Mouse (Mus musculus): ENCODE results near the gene Tmem145. TPM values are rescaled to one million over a fixed set of nuclear protein-coding genes. Genes with fewer than 3 reads are reported as not detected.
"Not testable (repeated sequence)": the region's sequence is repeated elsewhere in the genome, so short reads cannot be mapped to it uniquely, and the experiment has no call there.

The Tmem145 gene
- polyA plus RNA-seq (2015; fragmentation: Nextera tagmentation; extraction: Ambion mirVana), result 0.11 and 0.34 TPM in 2 replicates

DNA sequence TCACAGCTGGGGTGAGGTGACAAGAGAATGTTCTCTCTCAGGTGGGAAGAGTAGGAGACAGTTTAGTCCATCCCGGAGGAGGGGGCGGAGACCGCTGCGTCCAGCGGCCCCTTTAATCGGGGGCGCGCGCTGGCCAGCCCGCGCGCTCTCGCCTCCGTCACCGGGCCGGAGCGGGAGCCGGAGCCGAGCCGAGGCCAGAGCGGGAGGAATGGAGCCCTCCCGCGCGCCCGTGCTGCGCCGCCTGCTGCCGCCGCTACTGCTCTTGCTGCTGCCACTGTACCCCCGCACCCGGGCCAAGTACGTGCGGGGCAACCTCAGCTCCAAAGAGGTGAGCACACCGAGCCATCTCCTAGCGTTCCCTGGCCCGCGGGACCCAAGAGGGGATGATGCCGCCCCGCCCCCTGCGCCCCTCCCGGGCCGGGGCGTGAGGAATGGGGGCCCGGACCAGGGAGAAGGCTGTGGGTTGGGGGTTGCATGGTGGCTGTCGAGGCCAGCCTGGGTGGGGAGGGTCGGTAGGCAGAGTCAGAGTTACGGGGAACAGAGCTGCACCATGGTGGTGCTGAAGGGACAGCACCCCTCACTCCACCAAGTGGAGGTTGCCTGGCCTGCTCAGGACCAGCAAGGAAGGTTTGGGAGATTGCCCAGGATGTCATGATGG, at the start of gene Tmem145:
Gene Tmem145, plus strand, starts transcription at position 151 of the 658 bp plus-strand sequence.
- no peak within 1 kb of the TSS for H3K27ac ChIP-seq (replicated peaks)
- peaks cover 10% of the 10 kb centered on the region for H3K4me1 ChIP-seq
- no peaks in the 10 kb centered on the region for H3K9me3 ChIP-seq
- H3K9ac ChIP-seq, result peak within 1 kb of the TSS; percentile 58
- peak within 1 kb of the TSS; percentile 97 for H3K4me2 ChIP-seq
- ATAC-seq (ENCODE audit: extremely low read depth, insufficient number of reproducible peaks, low FRiP score, low TSS enrichment), result no peak
- H3K4me3 ChIP-seq, result peak within 1 kb of the TSS; percentile 62
- H3K27me3 ChIP-seq (replicated peaks), result peaks cover 76% of the 10 kb centered on the region
- WGBS, result under 1% methylated on average over 47 of the region's 47 CpGs
- H3K36me3 ChIP-seq, result no peaks in the 10 kb centered on the region

- no peak overlapping the region for H3K4me3 ChIP-seq
Observed at GRCm38 (mm10) chr7:25261896-25262295, 44.0 kb upstream of the Tmem145 start.

GRCm38 (mm10) chr7:25263968-25264870, 41.7 kb upstream of the Tmem145 start:
- Histone ChIP-seq H3K4me2 (no peak overlapping the region), H3K27ac (replicated peaks) (no peak overlapping the region), H3K9me3 (no peaks in the 10 kb centered on the region), H3K4me1 (peaks cover 21% of the 10 kb centered on the region), H3K27me3 (replicated peaks) (no peaks in the 10 kb centered on the region), H3K4me3 (no peak overlapping the region), H3K9ac (peak overlapping the region; percentile 7; the same call in 1 of the 2 replicates), H3K36me3 (no peaks in the 10 kb centered on the region)
- WGBS, result 36% methylated on average over 17 of the region's 17 CpGs
- ATAC-seq (ENCODE audit: extremely low read depth, insufficient number of reproducible peaks, low FRiP score, low TSS enrichment), result no peak

More at GRCm38 (mm10) chr7:25261896-25262295, 44.0 kb upstream of the Tmem145 start:
- no peaks in the 10 kb centered on the region for H3K27me3 ChIP-seq (replicated peaks)
- H3K36me3 ChIP-seq, result no peaks in the 10 kb centered on the region
- no peak overlapping the region for H3K9ac ChIP-seq
- H3K4me2 ChIP-seq, result no peak overlapping the region
- H3K4me1 ChIP-seq, result peaks cover 13% of the 10 kb centered on the region
- H3K27ac ChIP-seq (replicated peaks), result no peak overlapping the region
- no peaks in the 10 kb centered on the region for H3K9me3 ChIP-seq
- no peak for ATAC-seq (ENCODE audit: extremely low read depth, insufficient number of reproducible peaks, low FRiP score, low TSS enrichment)
- 80% methylated on average over 1 of the region's 1 CpGs for WGBS

DNA sequence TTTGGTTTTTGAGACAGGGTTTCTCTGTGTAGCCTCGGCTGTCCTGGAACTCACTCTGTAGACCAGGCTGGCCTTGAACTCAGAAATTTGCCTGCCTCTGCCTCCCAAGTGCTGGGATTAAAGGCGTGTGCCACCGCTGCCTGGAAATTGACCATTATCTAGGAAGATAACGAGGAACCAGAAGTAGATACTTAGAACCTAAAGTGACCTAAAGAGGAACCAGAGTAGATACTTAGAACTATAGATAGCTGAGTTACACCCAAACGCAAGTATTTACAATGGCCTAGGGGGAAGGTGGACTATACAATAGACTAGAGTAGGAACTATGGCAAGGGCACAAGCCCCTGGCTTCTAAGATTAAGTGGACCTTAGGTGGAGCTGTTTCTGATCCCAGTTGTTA, 40.2 kb upstream of the Tmem145 start:
- not testable (repeated sequence) for H3K27ac ChIP-seq (replicated peaks); H3K4me2 ChIP-seq; H3K4me3 ChIP-seq; H3K9me3 ChIP-seq; H3K36me3 ChIP-seq; H3K27me3 ChIP-seq (replicated peaks); H3K9ac ChIP-seq; ATAC-seq (ENCODE audit: extremely low read depth, insufficient number of reproducible peaks, low FRiP score, low TSS enrichment)
- peaks cover 37% of the 10 kb centered on the region for H3K4me1 ChIP-seq
- 67% methylated on average over 5 of the region's 5 CpGs for WGBS

GRCm38 (mm10) chr7:25266180-25266962, 39.5 kb upstream of the Tmem145 start:
- Histone ChIP-seq H3K36me3 (peaks cover 10% of the 10 kb centered on the region), H3K4me1 (peaks cover 37% of the 10 kb centered on the region), H3K4me2 (peak overlapping the region; percentile 74), H3K27ac (replicated peaks) (no peak overlapping the region), H3K27me3 (replicated peaks) (no peaks in the 10 kb centered on the region), H3K9ac (peak overlapping the region; percentile 85; the same call in 1 of the 2 replicates), H3K9me3 (no peaks in the 10 kb centered on the region), H3K4me3 (no peak overlapping the region)
- ATAC-seq (ENCODE audit: extremely low read depth, insufficient number of reproducible peaks, low FRiP score, low TSS enrichment), result no peak
- 79% methylated on average over 8 of the region's 8 CpGs for WGBS

DNA sequence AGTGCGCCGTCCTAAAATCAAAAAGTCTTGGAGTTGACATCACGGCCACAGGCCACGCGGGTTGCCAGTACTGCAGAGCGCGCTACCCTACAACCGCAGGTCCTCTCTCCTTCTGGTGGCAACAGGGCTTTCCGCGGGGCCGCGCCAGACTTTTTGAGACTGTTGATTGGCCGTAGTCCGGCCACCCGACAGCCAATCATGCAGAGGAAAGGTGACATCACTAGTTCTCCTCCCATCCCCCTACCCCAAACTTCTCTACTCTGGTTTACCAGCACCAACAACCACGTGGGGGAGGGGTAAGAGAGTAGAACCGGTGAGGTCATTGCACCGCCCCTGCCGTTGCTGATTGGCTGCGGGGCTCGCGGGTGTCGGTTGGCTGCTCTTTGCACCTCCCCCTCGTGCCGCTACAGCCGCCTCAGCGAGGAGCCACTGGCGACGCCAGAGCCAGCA, 38.6 kb upstream of the Tmem145 start, which contains the start of gene Cic:
Gene Cic, plus strand, starts transcription at position 404 of the 450 bp plus-strand sequence.
- ATAC-seq (ENCODE audit: extremely low read depth, insufficient number of reproducible peaks, low FRiP score, low TSS enrichment), result peak; percentile 81
- H3K4me1 ChIP-seq, result peaks cover 42% of the 10 kb centered on the region
- peak within 1 kb of the TSS; percentile 85 for H3K4me3 ChIP-seq
- no peaks in the 10 kb centered on the region for H3K27me3 ChIP-seq (replicated peaks)
- under 1% methylated on average over 29 of the region's 29 CpGs for WGBS
- peaks cover 20% of the 10 kb centered on the region for H3K36me3 ChIP-seq
- H3K4me2 ChIP-seq, result peak within 1 kb of the TSS; percentile 88
- no peaks in the 10 kb centered on the region for H3K9me3 ChIP-seq
- H3K27ac ChIP-seq (replicated peaks), result peak within 1 kb of the TSS; percentile 93
- peak within 1 kb of the TSS; percentile 97 for H3K9ac ChIP-seq

- H3K27ac ChIP-seq (replicated peaks), result peak overlapping the region; percentile 93
- no peaks in the 10 kb centered on the region for H3K9me3 ChIP-seq
- no peaks in the 10 kb centered on the region for H3K27me3 ChIP-seq (replicated peaks)
- H3K4me2 ChIP-seq, result peak overlapping the region; percentile 88
- ATAC-seq (ENCODE audit: extremely low read depth, insufficient number of reproducible peaks, low FRiP score, low TSS enrichment), result peak; percentile 91
- H3K4me1 ChIP-seq, result peaks cover 47% of the 10 kb centered on the region
- H3K9ac ChIP-seq, result peak overlapping the region; percentile 97
- H3K4me3 ChIP-seq, result peak overlapping the region; percentile 85
- under 1% methylated on average over 33 of the region's 33 CpGs for WGBS
- H3K36me3 ChIP-seq, result peaks cover 25% of the 10 kb centered on the region
Observed at GRCm38 (mm10) chr7:25267751-25268463, 38.0 kb upstream of the Tmem145 start.

- Histone ChIP-seq H3K27me3 (replicated peaks) (no peaks in the 10 kb centered on the region), H3K9ac (peak overlapping the region; percentile 97), H3K36me3 (peaks cover 32% of the 10 kb centered on the region), H3K4me3 (peak overlapping the region; percentile 85), H3K27ac (replicated peaks) (peak overlapping the region; percentile 88), H3K4me1 (peaks cover 54% of the 10 kb centered on the region), H3K9me3 (no peaks in the 10 kb centered on the region), H3K4me2 (peak overlapping the region; percentile 88)
- ATAC-seq (ENCODE audit: extremely low read depth, insufficient number of reproducible peaks, low FRiP score, low TSS enrichment), result no peak
- 5% methylated on average over 7 of the region's 7 CpGs for WGBS
Observed at GRCm38 (mm10) chr7:25268588-25268987, 37.3 kb upstream of the Tmem145 start.

- WGBS, result 28% methylated on average over 4 of the region's 4 CpGs
- no peak for ATAC-seq (ENCODE audit: extremely low read depth, insufficient number of reproducible peaks, low FRiP score, low TSS enrichment)
- Histone ChIP-seq H3K27ac (replicated peaks) (peak overlapping the region; percentile 88), H3K4me1 (peaks cover 58% of the 10 kb centered on the region), H3K36me3 (peaks cover 36% of the 10 kb centered on the region), H3K4me2 (peak overlapping the region; percentile 88), H3K27me3 (replicated peaks) (no peaks in the 10 kb centered on the region), H3K4me3 (peak overlapping the region; percentile 85), H3K9me3 (no peaks in the 10 kb centered on the region), H3K9ac (peak overlapping the region; percentile 97)
Observed at GRCm38 (mm10) chr7:25269029-25269428, 36.9 kb upstream of the Tmem145 start.

DNA sequence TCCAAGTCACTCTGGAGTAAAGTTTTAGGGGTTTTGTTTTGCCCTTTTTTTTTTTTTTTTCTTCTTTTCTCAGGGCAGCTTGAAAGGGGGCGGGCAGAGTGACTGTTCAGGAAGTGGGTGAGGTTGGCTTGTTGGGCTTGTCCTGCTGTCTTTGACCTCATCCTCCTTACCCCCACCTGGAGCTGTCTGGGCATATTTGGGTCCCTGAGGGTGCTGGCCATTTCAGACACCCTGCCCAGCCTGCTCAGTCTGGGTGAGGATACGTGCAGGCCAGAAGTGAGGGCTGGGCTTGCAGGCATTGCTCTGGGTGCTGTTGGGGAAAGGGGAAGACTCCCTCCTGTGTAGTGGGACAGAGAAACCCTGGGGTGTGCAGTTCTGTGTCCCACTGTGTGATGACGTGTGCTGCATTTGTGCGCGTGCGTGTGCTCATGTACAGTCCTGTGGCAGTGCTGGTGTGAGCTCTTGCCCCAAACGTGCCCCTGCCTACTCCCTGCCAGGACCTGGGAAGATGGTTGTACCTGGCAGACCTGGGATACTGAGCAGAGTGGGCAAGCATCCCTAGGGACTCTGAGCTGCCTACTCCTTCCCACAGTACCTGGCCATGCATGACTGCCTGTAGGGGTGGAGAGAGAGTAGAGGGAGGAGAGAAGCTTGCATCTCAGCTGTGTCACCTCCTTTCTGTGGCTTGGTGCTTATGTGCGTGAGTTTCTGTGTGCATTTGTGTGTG, 36.2 kb upstream of the Tmem145 start:
- peak overlapping the region; percentile 88 for H3K4me2 ChIP-seq
- no peaks in the 10 kb centered on the region for H3K9me3 ChIP-seq
- peak overlapping the region; percentile 85 for H3K4me3 ChIP-seq
- peaks cover 39% of the 10 kb centered on the region for H3K36me3 ChIP-seq
- H3K27me3 ChIP-seq (replicated peaks), result no peaks in the 10 kb centered on the region
- H3K9ac ChIP-seq, result peak overlapping the region; percentile 97
- 83% methylated on average over 8 of the region's 8 CpGs for WGBS
- no peak for ATAC-seq (ENCODE audit: extremely low read depth, insufficient number of reproducible peaks, low FRiP score, low TSS enrichment)
- H3K4me1 ChIP-seq, result peaks cover 59% of the 10 kb centered on the region
- H3K27ac ChIP-seq (replicated peaks), result peak overlapping the region; percentile 88
